Mouse (Mus musculus) heart, postnatal 4 days (tissue): ENCODE results near the gene Zfp316. TPM values are rescaled to one million over a fixed set of nuclear protein-coding genes. Genes with fewer than 3 reads are reported as not detected.

ENCODE experiments used
- DNase-seq: peaks from one replicate; pipeline ENCODE4 v3.0.0; 2021
- total RNA-seq, 2 experiments: library from RNA; stranded (reverse); gene quantifications; 2 replicates each; pipeline ENCODE4 v1.2.3; 2021

Gene Zfp316
- total RNA-seq, 2 experiments from 2014 or later: 5.1 to 6.2 TPM

DNA sequence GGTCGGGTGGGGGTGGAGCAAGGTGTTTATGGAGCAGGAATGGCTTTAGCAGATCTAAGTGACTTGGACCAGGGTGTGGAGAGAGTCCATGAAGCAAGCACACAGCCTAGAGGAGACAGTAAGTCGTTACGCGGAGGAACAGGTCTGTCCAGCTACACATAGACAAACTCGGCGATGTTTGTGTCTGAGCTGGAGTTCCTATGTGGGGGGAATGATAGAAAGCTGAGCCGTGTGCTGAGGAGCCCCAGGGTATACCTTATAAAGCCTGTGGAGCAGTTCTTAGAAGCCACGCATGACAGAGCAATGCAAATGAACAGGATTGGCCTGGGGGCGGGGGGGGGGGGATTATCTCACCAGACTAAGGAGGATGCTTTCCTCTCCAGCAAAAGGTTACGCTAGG, 9.4 kb upstream of the Zfp316 start:
- no peak for DNase-seq

DNA sequence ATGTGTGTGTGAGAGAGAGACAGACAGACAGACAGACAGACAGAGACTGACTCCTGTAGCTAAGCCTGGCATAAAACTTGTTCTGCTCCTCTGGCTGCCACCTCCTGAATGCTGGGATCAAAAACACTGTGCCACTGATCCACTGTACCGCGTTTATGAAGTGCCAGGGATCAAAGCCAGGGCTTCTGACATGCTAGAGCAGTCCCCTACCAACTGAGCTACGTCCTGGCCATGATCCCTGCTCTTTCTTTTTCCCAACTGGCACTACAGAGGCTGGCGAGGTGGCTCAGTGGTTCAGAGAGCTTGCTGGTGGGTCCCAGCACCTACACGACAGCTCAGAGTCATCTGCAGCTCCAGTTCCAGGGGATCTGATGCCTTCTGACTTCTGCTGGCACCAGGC, 5.9 kb upstream of the Zfp316 start:
- no peak for DNase-seq

DNA sequence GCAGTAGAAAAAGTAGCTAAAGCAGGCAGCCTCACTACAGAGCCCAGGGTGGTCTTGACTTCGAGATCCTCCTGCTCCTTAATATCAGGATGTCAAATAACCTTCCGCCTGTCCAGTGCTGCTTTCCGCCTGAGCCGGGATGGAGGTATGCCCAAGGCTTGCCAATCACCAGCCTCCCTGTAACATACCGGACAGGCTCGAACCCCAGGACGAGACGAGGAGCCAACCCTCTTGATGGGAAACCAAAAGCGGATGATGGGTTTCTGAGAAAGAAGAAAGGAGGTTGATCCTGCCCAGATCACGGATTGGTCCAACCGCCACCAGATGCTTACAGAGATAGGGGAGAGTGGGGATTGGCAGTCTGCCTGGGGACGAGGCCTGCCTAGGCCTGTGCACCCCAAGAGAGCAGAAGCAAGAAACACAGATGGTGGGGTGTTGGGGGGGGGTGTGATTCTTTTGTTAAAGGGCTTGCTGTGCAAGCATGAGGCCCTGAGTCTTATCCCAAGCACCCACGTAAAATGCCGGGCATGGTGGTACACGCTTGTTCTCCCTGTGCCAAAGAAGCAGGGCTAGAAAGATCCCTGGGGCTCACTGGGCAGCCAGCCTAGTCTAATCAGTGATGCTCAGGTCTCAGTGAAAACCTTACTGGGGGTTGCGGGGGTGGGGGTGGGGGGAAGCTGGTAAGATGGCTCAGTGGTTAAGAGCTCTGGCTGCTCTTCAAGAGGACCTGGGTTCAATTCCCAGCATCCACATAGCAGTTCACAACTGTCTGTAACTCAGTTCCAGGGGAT, 2.9 kb upstream of the Zfp316 start:
- no peak for DNase-seq

GRCm38 (mm10) chr5:143272108-143272507, 2.3 kb upstream of the Zfp316 start:
- DNase-seq: no peak

DNA sequence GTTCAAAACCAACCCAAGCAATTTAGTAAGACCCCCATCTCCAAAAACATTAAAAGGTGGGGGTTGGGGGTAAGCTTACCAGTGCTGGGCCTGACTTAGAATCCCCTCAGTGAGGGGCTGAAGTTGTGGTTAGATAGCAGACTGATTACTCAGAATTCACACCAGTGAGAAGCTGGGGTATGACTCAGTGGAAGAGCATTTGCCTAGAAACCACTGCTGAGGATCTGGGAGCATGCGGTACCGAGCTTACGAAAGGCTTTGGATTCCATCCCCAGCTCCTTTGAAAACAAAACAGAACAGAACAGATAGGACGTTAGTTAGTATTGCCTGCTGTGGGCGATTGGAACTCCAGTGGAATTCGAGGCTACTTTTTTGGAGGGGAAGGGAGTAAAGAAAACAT, 1.8 kb upstream of the Zfp316 start:
- DNase-seq: no peak

DNA sequence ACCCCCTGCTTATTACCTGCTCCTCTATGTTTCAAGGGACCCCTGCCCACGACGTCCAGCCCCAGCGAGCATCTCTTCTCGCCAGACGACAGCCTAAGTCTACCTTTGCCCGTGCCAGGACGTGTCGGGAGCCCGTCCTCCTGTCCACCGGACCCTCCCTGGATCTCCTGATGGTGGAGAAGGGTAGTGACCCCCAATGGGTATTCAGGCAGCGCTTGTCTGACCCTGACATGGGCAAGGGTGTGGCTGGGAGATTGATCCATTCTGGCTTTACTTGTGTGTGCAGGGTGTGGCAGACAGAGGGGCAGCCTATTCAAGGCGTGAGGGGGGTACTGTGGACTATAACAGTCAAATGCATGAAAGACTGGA, 313 bp upstream of the Zfp316 start:
- DNase-seq: no peak

- DNase-seq: no peak
These were observed 848 bp downstream of the Zfp316 start for GRCm38 (mm10) chr5:143268985-143269362.

- DNase-seq: no peak
These were observed 3.0 kb downstream of the Zfp316 start for GRCm38 (mm10) chr5:143266794-143267193.

DNA sequence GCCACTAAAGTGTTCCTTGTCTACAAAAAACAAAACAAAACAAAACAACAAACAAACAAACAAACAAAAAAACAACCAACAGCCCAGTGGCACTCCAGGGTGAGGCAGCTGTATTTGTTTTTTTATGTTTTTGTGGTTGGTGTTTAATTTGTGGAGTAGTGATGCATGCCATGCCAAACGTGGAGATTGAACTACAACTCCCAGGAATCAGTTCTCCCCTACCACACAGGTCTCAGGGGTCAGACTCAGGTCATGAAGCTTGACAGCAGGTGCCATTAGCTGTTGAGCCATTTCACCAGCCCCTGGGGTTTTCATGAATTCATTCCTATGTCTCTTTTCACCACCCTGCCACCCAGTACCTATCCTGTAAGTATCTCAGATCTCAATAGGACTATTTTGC, 4.4 kb downstream of the Zfp316 start:
- DNase-seq: no peak

GRCm38 (mm10) chr5:143264689-143265088, 5.1 kb downstream of the Zfp316 start:
- no peak for DNase-seq

DNA sequence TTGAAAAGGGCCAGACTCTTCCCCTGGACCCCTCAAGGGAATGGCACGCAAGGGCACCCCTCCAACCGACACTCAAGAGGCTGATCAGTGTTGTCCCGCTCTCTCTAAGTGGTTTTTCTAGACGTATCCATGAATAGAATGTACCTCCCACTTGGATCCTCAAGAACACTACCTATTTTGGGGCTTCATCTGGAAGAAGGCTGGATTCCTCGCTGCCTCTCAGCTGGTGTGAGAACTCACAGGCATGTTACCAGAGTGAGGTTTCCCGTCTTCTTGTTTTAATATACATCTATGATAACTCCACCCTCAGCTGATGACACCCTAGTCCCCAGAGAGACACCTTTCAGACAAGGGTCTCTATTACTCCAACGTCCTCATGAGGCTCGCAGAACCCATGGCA, 8.2 kb downstream of the Zfp316 start:
- DNase-seq: no peak

DNA sequence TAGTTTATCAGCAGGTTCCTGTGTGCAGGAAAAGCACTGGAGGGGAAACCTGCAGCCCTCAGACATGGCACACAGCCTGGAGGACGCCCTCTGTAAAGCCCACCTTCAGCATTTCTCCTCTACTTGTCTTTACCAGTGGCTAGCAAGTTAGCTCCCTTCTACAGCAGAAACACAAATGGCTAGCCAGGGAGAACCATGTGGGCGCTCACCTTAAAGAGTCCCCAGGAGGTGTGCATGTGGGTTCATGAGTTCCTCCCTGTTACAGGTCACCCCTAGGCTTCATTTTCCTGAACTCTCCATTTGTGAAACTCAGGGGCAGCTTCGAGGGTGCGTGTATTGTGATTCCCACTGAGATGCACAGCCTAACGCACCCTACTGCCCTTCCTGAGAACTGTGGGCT, 14.0 kb downstream of the Zfp316 start:
- no peak for DNase-seq

DNA sequence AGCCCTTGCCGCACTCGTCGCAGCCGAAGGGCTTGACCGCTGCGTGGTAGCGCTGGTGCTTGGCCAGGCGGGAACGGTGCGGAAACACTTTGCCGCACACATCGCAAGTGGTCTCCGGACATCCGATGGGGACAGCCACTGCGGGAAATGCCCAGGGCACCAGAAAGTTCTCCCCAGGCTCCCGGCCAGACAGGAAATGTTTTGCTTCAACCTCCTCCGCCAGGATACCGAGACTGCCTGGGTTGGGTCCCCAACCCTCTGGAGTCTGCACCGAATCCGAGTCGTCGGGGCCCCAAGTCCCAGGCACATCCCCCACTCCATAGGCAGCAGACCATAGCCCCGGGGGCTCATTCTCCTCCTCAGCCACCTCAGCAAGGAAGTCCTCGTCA, 14.7 kb downstream of the Zfp316 start:
- no peak for DNase-seq

DNA sequence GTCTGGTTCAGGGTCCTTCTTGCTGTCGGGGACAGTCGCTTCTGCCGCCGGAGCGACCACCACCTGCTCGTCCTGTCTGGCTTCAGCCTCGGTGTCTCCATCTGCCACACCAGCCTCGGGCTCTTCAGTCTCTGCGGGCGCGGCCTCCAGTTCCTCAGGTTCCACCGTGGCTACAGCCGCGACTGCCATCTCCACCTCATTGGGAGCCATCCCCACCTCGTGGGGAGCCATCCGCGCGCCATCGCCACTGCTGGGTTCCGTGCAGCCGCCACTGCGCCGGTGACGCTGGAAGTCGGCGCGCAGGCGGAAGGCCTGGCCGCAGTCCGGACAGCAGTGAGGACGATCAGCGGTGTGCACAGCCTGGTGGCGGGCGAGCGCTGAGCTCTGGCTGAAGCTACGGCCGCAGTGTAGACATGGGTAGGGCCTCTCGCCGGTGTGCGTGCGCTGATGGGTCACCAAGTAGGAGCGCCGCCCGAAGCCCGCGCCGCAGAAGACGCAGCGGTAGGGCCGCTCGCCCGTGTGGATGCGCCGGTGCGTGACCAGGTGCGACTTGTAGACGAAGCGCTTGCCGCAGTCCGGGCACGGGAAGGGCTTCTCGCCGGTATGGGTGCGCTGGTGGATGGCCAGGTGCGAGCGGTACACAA, 15.2 kb downstream of the Zfp316 start:
- no peak for DNase-seq

DNA sequence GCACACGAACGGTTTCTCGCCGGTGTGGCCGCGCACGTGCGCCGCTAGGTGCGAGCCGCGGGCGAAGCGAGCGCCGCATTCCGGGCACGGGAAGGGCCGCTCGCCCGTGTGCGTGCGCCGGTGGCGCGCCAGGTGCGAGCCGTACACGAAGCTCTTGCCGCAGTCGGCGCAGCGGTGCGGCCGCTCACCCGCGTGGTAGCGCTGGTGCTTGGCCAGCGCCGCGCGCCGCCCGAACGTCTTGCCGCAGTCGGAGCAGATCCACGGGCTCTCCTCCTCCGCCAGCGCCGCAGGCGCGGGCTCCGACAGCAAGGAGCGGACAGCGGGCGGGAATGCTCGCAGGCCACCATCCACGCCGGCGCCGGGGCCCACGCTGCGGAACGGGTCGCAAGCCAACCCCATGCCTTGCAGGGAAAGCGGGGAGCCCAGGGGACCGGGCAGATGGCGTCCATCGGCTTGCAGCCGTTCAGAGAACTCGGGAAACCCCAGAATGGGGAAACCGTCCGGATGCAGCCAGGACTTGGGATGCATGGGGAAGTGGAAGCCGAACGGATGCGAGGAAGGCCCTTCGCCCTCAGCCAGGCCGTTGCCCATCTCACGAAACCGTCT, 15.8 kb downstream of the Zfp316 start:
- peak; percentile 12 for DNase-seq

- DNase-seq: peak; percentile 15
These were observed 16.5 kb downstream of the Zfp316 start for GRCm38 (mm10) chr5:143253186-143253880.

DNA sequence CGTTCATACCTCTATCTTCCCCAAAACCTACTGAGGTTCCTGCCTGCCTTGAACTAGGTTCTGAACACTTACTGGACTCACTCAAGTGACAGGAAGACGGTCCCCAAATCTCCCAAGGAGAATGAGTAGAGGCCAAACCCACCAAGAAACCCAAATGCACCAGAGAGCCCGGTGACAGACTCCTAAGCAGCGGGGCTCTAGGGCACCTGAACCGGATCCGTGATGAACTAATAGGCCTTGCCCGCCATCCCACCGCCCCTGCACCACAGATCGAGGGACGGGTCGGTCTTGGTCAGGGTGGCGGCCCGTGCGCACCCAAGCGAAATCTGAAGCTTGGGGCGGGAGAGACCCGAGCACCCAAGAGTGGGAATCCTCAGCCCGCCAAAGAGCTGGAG, 17.0 kb downstream of the Zfp316 start:
- no peak for DNase-seq

GRCm38 (mm10) chr5:143252039-143252438, 17.8 kb downstream of the Zfp316 start:
- no peak for DNase-seq

DNA sequence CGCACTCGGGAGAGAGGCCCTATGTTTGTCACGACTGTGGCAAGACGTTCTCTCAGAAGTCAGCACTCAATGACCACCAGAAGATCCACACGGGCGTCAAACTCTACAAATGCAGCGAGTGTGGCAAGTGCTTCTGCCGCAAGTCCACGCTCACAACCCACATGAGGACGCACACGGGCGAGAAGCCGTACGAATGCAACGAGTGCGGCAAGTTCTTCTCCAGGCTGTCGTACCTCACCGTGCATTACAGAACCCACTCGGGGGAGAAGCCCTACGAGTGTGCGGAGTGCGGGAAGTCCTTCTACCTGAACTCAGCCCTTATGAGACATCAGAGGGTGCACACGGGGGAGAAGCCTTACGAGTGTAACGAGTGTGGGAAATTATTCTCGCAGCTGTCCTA, 24.9 kb downstream of the Zfp316 start:
- no peak for DNase-seq

- no peak for DNase-seq
These were observed 33.8 kb downstream of the Zfp316 start for GRCm38 (mm10) chr5:143236036-143236435.

GRCm38 (mm10) chr5:143235028-143235693, 34.7 kb downstream of the Zfp316 start, which contains the start of gene Zfp12:
Zfp12 (plus strand) TSS chr5:143235163.
- peak; percentile 93 for DNase-seq

GRCm38 (mm10) chr5:143226790-143227189, 43.0 kb downstream of the Zfp316 start, which contains the start of gene Spdye4a:
Spdye4a (minus strand) TSS chr5:143226890.
- DNase-seq: no peak

GRCm38 (mm10) chr5:143222287-143222686, 47.5 kb downstream of the Zfp316 start:
- DNase-seq: no peak
